In genomic region chr9:58250730-58251129, GRCm38 (mm10) we compare ENCODE assay signal across 1 mouse cellular context.
TF ChIP-seq lines count a peak whose summit lies in the region.

No protein-coding gene starts in this region.

TF ChIP-seq in CH12.LX, 34 proteins besides CTCF, POLR2A, EP300 and RAD21:
- TF ChIP-seq TBP (conservative IDR thresholded peaks at IDR 0.05; ENCODE audit: low read depth, low read length) (peak; percentile 95), ELF1 (IDR thresholded peaks at IDR 0.05; ENCODE audit: low read depth, low read length) (peak; percentile 51; the same call in 1 of the 2 replicates)
